Mouse (Mus musculus) kidney, embryonic 16.5 days (tissue): ENCODE data around the gene Dnah9. TPM values are rescaled to one million over a fixed set of nuclear protein-coding genes. Genes with fewer than 3 reads are reported as not detected.

Experiments
- ATAC-seq: fragments of 200-750 bp; cut with Nextera tagmentation; 2 replicates; pipeline ENCODE4 v1.8.0; 2017; ENCODE audit warnings: moderate TSS enrichment; ENCODE audit not compliant: low FRiP score, low TSS enrichment
- H3K27ac ChIP-seq: fragments of 300-500 bp; sonication (generic); 2 replicates; pipeline ENCODE4 v1.5.1; 2014; ENCODE audit warnings: low read length
- H3K27me3 ChIP-seq: fragments of 300-500 bp; sonication (generic); 2 replicates; pipeline ENCODE4 v1.6.1; 2014; ENCODE audit warnings: low read length, control low read depth, mixed read lengths; ENCODE audit not compliant: insufficient read depth
- H3K36me3 ChIP-seq: fragments of 300-500 bp; sonication (generic); 2 replicates; pipeline ENCODE4 v1.6.1; 2014; ENCODE audit warnings: low read length, control low read depth, mixed read lengths; ENCODE audit not compliant: insufficient read depth
- H3K4me1 ChIP-seq: fragments of 300-500 bp; sonication (generic); 2 replicates; pipeline ENCODE4 v1.6.1; 2014; ENCODE audit warnings: low read length, control low read depth, mixed read lengths; ENCODE audit not compliant: insufficient read depth
- H3K4me2 ChIP-seq: fragments of 300-500 bp; sonication (generic); replicated peaks from 2 replicates; pipeline ENCODE4 v1.6.1; 2014; ENCODE audit warnings: low read depth, low read length
- H3K4me3 ChIP-seq: fragments of 300-500 bp; sonication (generic); 2 replicates; pipeline ENCODE4 v1.5.1; 2014; ENCODE audit warnings: mild to moderate bottlenecking, low read length
- H3K9ac ChIP-seq: fragments of 300-500 bp; sonication (generic); replicated peaks from 2 replicates; pipeline ENCODE4 v1.6.1; 2014; ENCODE audit warnings: low read length
- H3K9me3 ChIP-seq: fragments of 300-500 bp; sonication (generic); 2 replicates; pipeline ENCODE4 v1.6.1; 2016; ENCODE audit warnings: low read length, control low read depth
- WGBS: fragments of 180-500 bp; shearing (Covaris S2); extraction: QIAGEN DNeasy Blood & Tissue Kit; methylation state at CpG from one replicate; pipeline ENCODE4 v1.1.7; 2014; 5-methylcytosine and 5-hydroxymethylcytosine counted together
- polyA plus RNA-seq: library from polyadenylated mRNA; unstranded; fragments of >200 nt; fragmentation: Nextera tagmentation; extraction: Ambion mirVana; gene quantifications from 2 replicates; pipeline ENCODE4 v1.2.1, GENCODE M21; 2015

The Dnah9 gene
- polyA plus RNA-seq, 1 experiment from 2014 or later: 0.05 TPM

- Histone ChIP-seq H3K36me3 (peaks cover 20% of the 10 kb centered on the region; the same call in 1 of the 2 replicates), H3K9me3 (no peaks in the 10 kb centered on the region), H3K4me3 (no peak overlapping the region), H3K9ac (no peak overlapping the region), H3K4me1 (peaks cover 8% of the 10 kb centered on the region), H3K27ac (no peak overlapping the region), H3K27me3 (no peaks in the 10 kb centered on the region), H3K4me2 (no peak overlapping the region)
- 49% methylated on average over 5 of the region's 5 CpGs for WGBS
- ATAC-seq: no peak
Observed at GRCm38 (mm10) chr11:65812088-65812487, 356.3 kb downstream of the Dnah9 start.

- 45% methylated on average over 7 of the region's 7 CpGs for WGBS
- peak overlapping the region; percentile 95 for H3K27ac ChIP-seq
- ATAC-seq: 0 out of 2 replicates have a peak, but pooled peaks have one; percentile 18
- no peaks in the 10 kb centered on the region for H3K27me3 ChIP-seq
- H3K9me3 ChIP-seq: no peaks in the 10 kb centered on the region
- peak overlapping the region; percentile 80 for H3K4me3 ChIP-seq
- no peaks in the 10 kb centered on the region for H3K36me3 ChIP-seq
- H3K9ac ChIP-seq: peak overlapping the region; percentile 82
- peaks cover 8% of the 10 kb centered on the region for H3K4me1 ChIP-seq
- H3K4me2 ChIP-seq: peak overlapping the region; percentile 62
Observed at GRCm38 (mm10) chr11:65807601-65808000, 360.8 kb downstream of the Dnah9 start.

GRCm38 (mm10) chr11:65806909-65807504, 361.3 kb downstream of the Dnah9 start, which contains the start of gene Zkscan6:
Gene Zkscan6 (plus strand): TSS chr11:65807175.
- Histone ChIP-seq H3K9ac (peak within 1 kb of the TSS; percentile 82), H3K4me3 (peak within 1 kb of the TSS; percentile 80), H3K27ac (peak within 1 kb of the TSS; percentile 95), H3K4me2 (peak within 1 kb of the TSS; percentile 84), H3K4me1 (peaks cover 8% of the 10 kb centered on the region), H3K27me3 (no peaks in the 10 kb centered on the region), H3K9me3 (no peaks in the 10 kb centered on the region), H3K36me3 (no peaks in the 10 kb centered on the region)
- ATAC-seq: peak; percentile 98
- WGBS: 1% methylated on average over 50 of the region's 58 CpGs

GRCm38 (mm10) chr11:65806321-65806904, 361.9 kb downstream of the Dnah9 start:
- H3K9me3 ChIP-seq: no peaks in the 10 kb centered on the region
- H3K36me3 ChIP-seq: no peaks in the 10 kb centered on the region
- peaks cover 8% of the 10 kb centered on the region for H3K4me1 ChIP-seq
- peak overlapping the region; percentile 60 for H3K27ac ChIP-seq
- H3K4me2 ChIP-seq: peak overlapping the region; percentile 84
- H3K4me3 ChIP-seq: peak overlapping the region; percentile 80
- H3K9ac ChIP-seq: peak overlapping the region; percentile 61
- 1% methylated on average over 20 of the region's 20 CpGs for WGBS
- H3K27me3 ChIP-seq: no peaks in the 10 kb centered on the region
- ATAC-seq: peak; percentile 2; the same call in 1 of the 2 replicates

GRCm38 (mm10) chr11:65801899-65802298, 366.5 kb downstream of the Dnah9 start:
- ATAC-seq: no peak
- no peak overlapping the region for H3K9ac ChIP-seq
- no peak overlapping the region for H3K4me2 ChIP-seq
- no peaks in the 10 kb centered on the region for H3K9me3 ChIP-seq
- 61% methylated on average over 3 of the region's 3 CpGs for WGBS
- no peak overlapping the region for H3K27ac ChIP-seq
- no peaks in the 10 kb centered on the region for H3K4me1 ChIP-seq
- H3K4me3 ChIP-seq: no peak overlapping the region
- H3K36me3 ChIP-seq: no peaks in the 10 kb centered on the region
- no peaks in the 10 kb centered on the region for H3K27me3 ChIP-seq

GRCm38 (mm10) chr11:65795896-65796295, 372.5 kb downstream of the Dnah9 start:
- H3K27ac ChIP-seq: no peak overlapping the region
- no peak overlapping the region for H3K4me3 ChIP-seq
- H3K9ac ChIP-seq: no peak overlapping the region
- H3K27me3 ChIP-seq: no peaks in the 10 kb centered on the region
- H3K36me3 ChIP-seq: no peaks in the 10 kb centered on the region
- no peak overlapping the region for H3K4me2 ChIP-seq
- no peaks in the 10 kb centered on the region for H3K9me3 ChIP-seq
- 73% methylated on average over 1 of the region's 1 CpGs for WGBS
- H3K4me1 ChIP-seq: no peaks in the 10 kb centered on the region
- ATAC-seq: no peak

GRCm38 (mm10) chr11:65794428-65795219, 373.7 kb downstream of the Dnah9 start:
- Histone ChIP-seq H3K4me2 (no peak overlapping the region), H3K27ac (no peak overlapping the region), H3K4me1 (no peaks in the 10 kb centered on the region), H3K27me3 (no peaks in the 10 kb centered on the region), H3K4me3 (no peak overlapping the region), H3K36me3 (no peaks in the 10 kb centered on the region), H3K9ac (no peak overlapping the region), H3K9me3 (no peaks in the 10 kb centered on the region)
- WGBS: 66% methylated on average over 10 of the region's 10 CpGs
- ATAC-seq: no peak

- ATAC-seq: peak; percentile 100
- Histone ChIP-seq H3K4me1 (peaks cover 14% of the 10 kb centered on the region), H3K27me3 (no peaks in the 10 kb centered on the region), H3K9me3 (no peaks in the 10 kb centered on the region), H3K4me3 (peak within 1 kb of the TSS; percentile 80), H3K4me2 (peak within 1 kb of the TSS; percentile 67), H3K9ac (peak within 1 kb of the TSS; percentile 97), H3K27ac (peak within 1 kb of the TSS; percentile 75), H3K36me3 (no peaks in the 10 kb centered on the region)
- WGBS: under 1% methylated on average over 35 of the region's 36 CpGs
Observed at GRCm38 (mm10) chr11:65788154-65788553, 380.2 kb downstream of the Dnah9 start, which contains the start of gene Map2k4. Gene Map2k4 (minus strand): TSS chr11:65788297.

GRCm38 (mm10) chr11:65787421-65788151, 380.8 kb downstream of the Dnah9 start:
- no peaks in the 10 kb centered on the region for H3K27me3 ChIP-seq
- peak; percentile 89 for ATAC-seq
- WGBS: 0% methylated on average over 56 of the region's 71 CpGs
- H3K4me2 ChIP-seq: peak overlapping the region; percentile 67
- no peaks in the 10 kb centered on the region for H3K9me3 ChIP-seq
- H3K4me3 ChIP-seq: peak overlapping the region; percentile 80
- peak overlapping the region; percentile 97 for H3K9ac ChIP-seq
- H3K27ac ChIP-seq: peak overlapping the region; percentile 75
- H3K4me1 ChIP-seq: peaks cover 14% of the 10 kb centered on the region
- H3K36me3 ChIP-seq: no peaks in the 10 kb centered on the region
